Mouse (Mus musculus) layer of hippocampus, postnatal 10 days (tissue): ENCODE measurements around the gene Dnaic1. TPM values are rescaled to one million over a fixed set of nuclear protein-coding genes. Genes with fewer than 3 reads are reported as not detected.

ENCODE experiments used
- DNase-seq, 2 experiments: peaks; one replicate each; pipeline ENCODE4 v3.0.0; 2021; ENCODE audit warnings: low spot score in 2 of 2
- total RNA-seq, 2 experiments: library from RNA; stranded (reverse); gene quantifications; 2 replicates each; pipeline ENCODE4 v1.2.3; 2021

The Dnaic1 gene
- total RNA-seq, 2 experiments from 2014 or later, result 5.4 to 8.3 TPM

- DNase-seq, result no peak
These were observed 65.1 kb downstream of the Dnaic1 start for GRCm38 (mm10) chr4:41634631-41635030.

GRCm38 (mm10) chr4:41635224-41635623, 65.6 kb downstream of the Dnaic1 start:
- DNase-seq, result no peak

GRCm38 (mm10) chr4:41635906-41636305, 66.3 kb downstream of the Dnaic1 start:
- no peak for DNase-seq

- no peak for DNase-seq
These were observed 66.8 kb downstream of the Dnaic1 start for GRCm38 (mm10) chr4:41636366-41636765.

GRCm38 (mm10) chr4:41636882-41637635, 67.5 kb downstream of the Dnaic1 start:
- no peak for DNase-seq

- no peak for DNase-seq
These were observed 68.7 kb downstream of the Dnaic1 start for GRCm38 (mm10) chr4:41638186-41638731.

- no peak for DNase-seq
These were observed 69.2 kb downstream of the Dnaic1 start for GRCm38 (mm10) chr4:41638828-41639213.

GRCm38 (mm10) chr4:41639214-41639841, 69.8 kb downstream of the Dnaic1 start:
- peak in 1 of 2 experiments; percentile 42 for DNase-seq

GRCm38 (mm10) chr4:41639913-41640507, 70.4 kb downstream of the Dnaic1 start, which contains the start of gene Enho:
Gene Enho, minus strand, starts transcription at chr4:41640324.
- DNase-seq, result peak; percentile 98

GRCm38 (mm10) chr4:41641199-41641822, 71.7 kb downstream of the Dnaic1 start:
- no peak for DNase-seq

GRCm38 (mm10) chr4:41645488-41645887, 75.9 kb downstream of the Dnaic1 start:
- peak; percentile 49 to 63 for DNase-seq

- DNase-seq, result no peak
These were observed 78.6 kb downstream of the Dnaic1 start for GRCm38 (mm10) chr4:41648157-41648556.

- DNase-seq, result no peak
These were observed 79.1 kb downstream of the Dnaic1 start for GRCm38 (mm10) chr4:41648627-41649026.

GRCm38 (mm10) chr4:41653296-41653695, 83.7 kb downstream of the Dnaic1 start:
- peak; percentile 80 to 85 for DNase-seq

GRCm38 (mm10) chr4:41653730-41654129, 84.2 kb downstream of the Dnaic1 start:
- no peak for DNase-seq

- DNase-seq, result peak; percentile 62 to 77
These were observed 84.6 kb downstream of the Dnaic1 start for GRCm38 (mm10) chr4:41654217-41654616.

GRCm38 (mm10) chr4:41655525-41655924, 86.0 kb downstream of the Dnaic1 start:
- DNase-seq, result no peak

GRCm38 (mm10) chr4:41658566-41659384, 89.2 kb downstream of the Dnaic1 start:
- no peak for DNase-seq

GRCm38 (mm10) chr4:41659556-41659955, 90.0 kb downstream of the Dnaic1 start:
- no peak for DNase-seq

- no peak for DNase-seq
These were observed 91.4 kb downstream of the Dnaic1 start for GRCm38 (mm10) chr4:41660851-41661430.
